Mouse (Mus musculus): ENCODE measurements around the gene Irak3.
"Not testable (repeated sequence)": the region's sequence is repeated elsewhere in the genome, so short reads cannot be mapped to it uniquely, and the experiment has no call there.

The Irak3 gene

GRCm38 (mm10) chr10:120201961-120202402 is at the start of gene Irak3:
Gene Irak3 (minus strand): TSS chr10:120202130.
- DNase-seq (ENCODE audit: low spot score) = peak; percentile 26

- DNase-seq (ENCODE audit: low spot score) = no peak
Observed at GRCm38 (mm10) chr10:120250911-120251683, 49.2 kb upstream of the Irak3 start.

GRCm38 (mm10) chr10:120246994-120247750 is 45.2 kb upstream of the Irak3 start:
- DNase-seq (ENCODE audit: low spot score) = peak; percentile 14

GRCm38 (mm10) chr10:120245681-120246080 is 43.8 kb upstream of the Irak3 start:
- no peak for DNase-seq (ENCODE audit: low spot score)

GRCm38 (mm10) chr10:120242421-120242820 is 40.5 kb upstream of the Irak3 start:
- DNase-seq (ENCODE audit: low spot score) = no peak

- DNase-seq (ENCODE audit: low spot score) = no peak
Observed at GRCm38 (mm10) chr10:120239476-120239875, 37.5 kb upstream of the Irak3 start.

GRCm38 (mm10) chr10:120238241-120238640 is 36.3 kb upstream of the Irak3 start:
- DNase-seq (ENCODE audit: low spot score) = no peak

- no peak for DNase-seq (ENCODE audit: low spot score)
Observed at GRCm38 (mm10) chr10:120236855-120237254, 34.9 kb upstream of the Irak3 start.

- DNase-seq (ENCODE audit: low spot score) = no peak
Observed at GRCm38 (mm10) chr10:120233655-120234367, 31.9 kb upstream of the Irak3 start.

- DNase-seq (ENCODE audit: low spot score) = no peak
Observed at GRCm38 (mm10) chr10:120231718-120232117, 29.8 kb upstream of the Irak3 start.

- peak; percentile 72 for DNase-seq (ENCODE audit: low spot score)
Observed at GRCm38 (mm10) chr10:120226871-120227661, 25.1 kb upstream of the Irak3 start, which contains the start of gene Llph. Gene Llph (plus strand): TSS chr10:120227070.

GRCm38 (mm10) chr10:120220776-120221175 is 18.8 kb upstream of the Irak3 start:
- no peak for DNase-seq (ENCODE audit: low spot score)

- no peak for DNase-seq (ENCODE audit: low spot score)
Observed at GRCm38 (mm10) chr10:120219578-120220359, 17.8 kb upstream of the Irak3 start.

GRCm38 (mm10) chr10:120218996-120219395 is 17.1 kb upstream of the Irak3 start:
- DNase-seq (ENCODE audit: low spot score) = no peak

- not testable (repeated sequence) for DNase-seq (ENCODE audit: low spot score)
Observed at GRCm38 (mm10) chr10:120217099-120217498, 15.2 kb upstream of the Irak3 start.

- DNase-seq (ENCODE audit: low spot score) = no peak
Observed at GRCm38 (mm10) chr10:120210096-120210495, 8.2 kb upstream of the Irak3 start.

GRCm38 (mm10) chr10:120209539-120209925 is 7.6 kb upstream of the Irak3 start:
- DNase-seq (ENCODE audit: low spot score) = no peak

GRCm38 (mm10) chr10:120208575-120209538 is 6.9 kb upstream of the Irak3 start:
- peak; percentile 75 for DNase-seq (ENCODE audit: low spot score)

- DNase-seq (ENCODE audit: low spot score) = no peak
Observed at GRCm38 (mm10) chr10:120208015-120208414, 6.1 kb upstream of the Irak3 start.

All from ovary, adult 18-20 months (tissue).